Mouse (Mus musculus) cerebellum, adult 9-10 months (tissue): Measurements from ENCODE around the gene Vrk2.

ENCODE experiments used
- DNase-seq: peaks from one replicate; pipeline ENCODE4 v3.0.0; 2022

Gene Vrk2

GRCm38 (mm10) chr11:26533828-26534119, 60.0 kb downstream of the Vrk2 start:
- DNase-seq: no peak

DNA sequence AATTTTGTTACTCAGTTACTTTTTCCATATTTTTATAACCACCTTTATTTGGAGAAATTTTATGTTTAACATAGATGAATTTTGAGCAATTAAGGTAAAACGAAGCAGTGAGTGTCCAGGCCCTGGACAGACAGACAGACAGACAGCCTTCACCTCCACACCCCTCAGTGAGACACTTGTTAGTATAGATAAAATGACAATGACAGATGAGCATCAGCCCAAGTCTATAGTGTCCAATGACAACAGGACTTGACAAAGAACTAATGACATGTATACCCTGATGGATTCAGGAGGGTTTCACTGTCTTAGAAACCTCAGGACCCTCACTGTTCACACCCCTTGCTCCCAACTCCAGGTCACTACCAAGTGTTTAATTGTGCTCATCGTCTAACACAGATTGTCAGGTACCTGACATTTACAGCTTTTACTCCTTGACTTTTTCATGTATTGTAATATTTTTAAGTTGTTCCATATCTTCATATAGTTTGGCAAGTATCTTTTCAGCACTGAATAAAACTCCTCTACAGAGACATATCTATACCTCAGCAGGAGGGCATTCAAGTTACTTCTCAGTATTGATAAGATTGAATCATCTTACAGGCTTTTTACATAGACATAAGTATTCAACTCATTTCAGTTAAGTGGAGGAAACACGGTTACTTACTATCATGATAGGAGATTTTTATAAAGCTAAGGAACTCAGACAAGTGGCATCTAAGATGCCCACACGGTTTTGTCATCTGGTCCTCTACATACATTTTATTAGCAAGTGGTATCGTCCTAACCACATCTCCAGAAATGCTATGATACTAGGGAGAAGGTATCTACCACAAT, 60.6 kb downstream of the Vrk2 start:
- DNase-seq: no peak

- DNase-seq: no peak
Observed at GRCm38 (mm10) chr11:26526861-26527260, 66.9 kb downstream of the Vrk2 start.

DNA sequence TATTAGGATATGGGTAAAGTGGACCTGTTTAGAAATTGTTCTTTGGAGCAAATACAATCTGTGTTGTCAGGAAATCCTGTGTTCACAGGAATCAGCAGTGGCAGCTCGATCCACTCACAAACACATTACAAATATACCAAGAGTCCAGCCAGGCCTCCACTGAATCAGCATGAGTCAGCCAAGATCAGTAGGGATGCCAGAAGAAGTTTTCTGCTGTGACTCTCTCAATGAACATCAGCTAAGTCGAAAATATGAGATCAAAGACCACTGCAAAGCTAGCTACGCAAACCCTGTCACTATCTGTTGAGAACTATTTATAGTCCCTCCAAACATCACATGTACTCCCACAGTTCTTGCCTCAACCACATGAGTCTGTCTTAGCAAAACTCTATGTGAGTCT, 74.8 kb downstream of the Vrk2 start:
- no peak for DNase-seq

DNA sequence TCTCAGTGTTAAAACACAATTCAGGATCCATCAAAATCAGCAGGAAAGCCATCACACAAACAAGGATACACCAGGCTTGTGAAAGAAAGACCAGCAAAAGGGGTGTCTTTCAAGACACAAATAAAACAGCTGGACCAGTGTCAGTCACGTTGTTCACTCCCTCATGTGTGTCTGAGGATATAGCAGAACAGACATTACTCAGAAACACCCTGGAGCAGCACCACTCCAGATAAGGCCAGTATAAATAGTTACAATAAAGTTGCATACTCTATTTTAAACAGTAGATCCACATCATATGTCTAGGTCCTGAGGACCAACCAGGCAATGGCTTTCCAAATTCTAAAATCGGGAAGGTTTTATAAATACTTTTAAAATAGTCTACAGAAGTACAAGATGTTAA, 77.7 kb downstream of the Vrk2 start:
- no peak for DNase-seq

- DNase-seq: no peak
Observed at GRCm38 (mm10) chr11:26513683-26514082, 80.1 kb downstream of the Vrk2 start.

GRCm38 (mm10) chr11:26495951-26496350, 97.8 kb downstream of the Vrk2 start:
- no peak for DNase-seq

GRCm38 (mm10) chr11:26489761-26490466, 103.9 kb downstream of the Vrk2 start:
- peak; percentile 3 for DNase-seq

- no peak for DNase-seq
Observed at GRCm38 (mm10) chr11:26481691-26482242, 112.0 kb downstream of the Vrk2 start.

DNA sequence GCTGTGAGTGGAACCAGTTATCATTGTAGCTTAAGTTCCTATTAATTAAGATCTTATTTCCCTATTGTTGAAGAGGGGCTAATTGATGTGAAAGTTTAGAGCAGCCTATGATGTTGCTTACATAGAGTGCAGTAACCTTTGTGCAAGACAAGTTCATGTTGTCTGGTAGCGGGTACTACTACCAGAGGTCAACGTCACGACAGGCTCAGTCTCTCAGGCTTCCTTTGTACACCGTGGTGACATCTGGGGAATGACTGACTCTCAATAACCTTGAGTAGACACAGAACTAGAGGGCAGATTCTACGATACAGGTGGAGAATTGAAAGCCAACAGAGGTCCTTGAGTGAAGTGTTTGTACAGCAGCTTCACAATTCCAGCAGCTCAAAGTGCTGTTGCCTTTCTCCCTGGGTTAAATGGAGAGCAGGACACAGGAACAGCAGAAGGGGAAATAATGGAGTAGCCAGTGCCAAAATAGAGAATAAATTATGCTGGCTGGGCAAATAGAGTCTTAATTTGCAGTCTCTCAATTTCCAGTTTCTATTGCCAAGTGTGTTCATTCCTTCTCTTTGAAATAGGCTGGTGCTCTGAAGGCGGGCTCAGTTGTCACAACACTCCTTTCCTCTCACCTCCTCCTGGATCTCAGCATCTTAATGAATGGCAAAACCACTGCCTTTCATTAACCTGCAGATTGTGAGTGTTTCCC, 116.6 kb downstream of the Vrk2 start:
- no peak for DNase-seq

DNA sequence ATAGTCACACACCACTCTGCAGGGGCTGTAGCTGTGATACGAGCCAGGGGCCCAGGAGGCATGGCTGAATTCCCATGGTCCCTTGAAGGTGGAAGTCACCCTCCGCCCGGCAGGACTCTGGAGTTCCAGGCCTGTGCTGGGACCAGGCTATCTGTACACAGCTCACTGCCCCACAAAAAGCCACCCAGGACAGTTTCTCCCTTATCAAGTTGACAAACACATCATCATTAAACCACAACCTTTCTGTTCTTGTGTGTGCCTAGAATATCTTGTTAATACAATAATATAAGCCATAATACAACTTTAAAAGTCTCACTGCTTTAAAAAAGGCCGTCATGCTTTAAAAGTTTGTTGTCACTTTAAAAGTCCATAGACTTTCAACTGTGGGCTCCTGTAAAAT, 139.7 kb downstream of the Vrk2 start:
- no peak for DNase-seq

DNA sequence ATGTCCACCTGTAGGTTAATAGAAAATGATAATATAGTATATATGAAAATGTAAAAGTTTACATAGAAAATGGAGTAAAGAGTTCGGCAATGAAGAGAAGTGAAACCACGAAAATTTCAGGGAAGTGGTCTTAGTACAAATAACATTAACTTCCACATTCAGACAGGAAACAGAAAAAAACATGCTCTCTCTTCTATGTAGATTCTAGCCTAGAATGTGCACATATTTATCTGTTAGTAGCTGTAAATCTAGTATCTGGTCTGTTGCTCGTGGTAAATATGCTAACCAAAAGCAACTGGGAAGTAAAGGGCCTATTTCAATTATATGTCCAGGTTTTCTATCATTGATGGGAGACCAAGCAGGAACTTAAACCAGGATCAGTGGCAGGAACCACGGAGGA, 141.1 kb downstream of the Vrk2 start:
- no peak for DNase-seq

- DNase-seq: no peak
Observed at GRCm38 (mm10) chr11:26451228-26451627, 142.6 kb downstream of the Vrk2 start.

DNA sequence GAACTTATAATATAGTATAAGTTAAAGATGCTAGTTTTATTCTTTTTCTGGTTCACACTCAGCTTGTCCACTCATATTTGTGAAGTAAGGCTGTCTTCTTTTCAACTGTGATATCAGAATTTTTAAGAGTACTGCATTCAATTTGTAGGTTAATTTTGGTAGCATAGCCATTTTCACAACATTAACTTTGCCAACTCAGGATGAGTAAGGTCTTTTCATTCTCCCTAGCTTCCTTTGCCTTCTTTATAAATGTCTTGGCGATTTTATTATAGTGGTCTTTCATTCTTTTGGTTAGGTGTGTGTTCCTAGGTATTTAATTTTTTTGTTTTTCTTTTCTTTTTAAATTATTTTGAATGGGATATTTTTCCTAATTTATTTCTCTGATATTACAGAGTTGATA, 143.2 kb downstream of the Vrk2 start:
- DNase-seq: no peak

DNA sequence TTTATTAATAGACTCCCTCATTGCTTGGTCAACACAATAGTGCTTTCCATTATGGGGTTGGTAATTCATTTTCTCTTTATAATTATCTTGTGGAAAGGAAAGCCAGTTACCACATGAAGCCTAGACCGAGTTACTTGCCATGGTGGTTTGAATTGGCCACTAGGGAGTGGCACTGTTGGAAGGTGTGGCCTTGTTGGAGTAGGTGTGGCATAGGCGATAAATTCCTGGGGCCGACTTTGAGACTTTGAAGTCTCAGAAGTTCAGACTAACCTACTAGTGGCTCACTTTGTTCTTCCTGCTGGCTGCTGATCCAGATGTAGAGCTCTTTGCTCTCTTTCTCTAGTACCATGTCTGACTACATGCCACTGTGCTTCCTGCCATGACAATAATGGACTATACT, 144.0 kb downstream of the Vrk2 start:
- DNase-seq: no peak

GRCm38 (mm10) chr11:26444374-26444773, 149.4 kb downstream of the Vrk2 start:
- DNase-seq: no peak

DNA sequence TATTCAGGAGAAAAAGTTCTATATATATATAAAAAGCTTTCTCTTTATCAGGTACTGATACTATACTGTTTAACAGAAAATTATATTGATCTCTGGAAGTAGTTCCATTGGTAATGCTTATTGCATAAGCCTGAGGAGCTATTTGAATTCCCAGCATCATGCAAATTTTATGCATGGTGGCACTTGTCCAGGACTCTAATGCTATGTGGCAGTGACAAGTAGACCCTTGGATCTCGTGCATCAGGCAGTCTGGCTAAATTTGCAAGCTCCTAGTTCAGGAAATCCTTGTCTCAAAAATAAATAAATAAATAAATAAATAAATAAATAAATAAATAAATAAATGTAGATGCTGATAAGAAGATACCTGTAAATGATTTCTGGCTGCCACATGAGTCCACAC, 152.7 kb downstream of the Vrk2 start:
- no peak for DNase-seq

DNA sequence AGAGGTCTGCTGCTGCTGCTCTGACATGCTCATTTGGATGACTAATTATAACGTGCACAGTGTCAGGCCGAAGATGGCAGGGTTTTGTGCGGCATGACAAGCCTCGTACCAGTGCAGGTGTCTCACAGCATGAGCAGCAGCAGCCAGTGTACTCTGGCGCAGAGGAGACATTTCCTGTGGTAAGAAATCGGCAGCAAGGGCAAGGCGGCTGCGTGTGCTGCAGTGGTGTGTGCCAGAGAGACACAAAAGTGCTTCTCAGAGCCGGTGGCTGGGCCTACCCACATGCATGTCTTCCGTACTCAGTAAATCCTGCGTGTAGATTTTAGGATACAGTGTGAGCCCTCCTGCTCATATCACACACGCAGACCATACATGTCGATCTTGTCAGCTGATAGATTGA, 156.0 kb downstream of the Vrk2 start:
- peak; percentile 49 for DNase-seq

- peak; percentile 61 for DNase-seq
Observed at GRCm38 (mm10) chr11:26434229-26434628, 159.6 kb downstream of the Vrk2 start.

- no peak for DNase-seq
Observed at GRCm38 (mm10) chr11:26421472-26421871, 172.3 kb downstream of the Vrk2 start.
